Mouse (Mus musculus): ENCODE measurements around the gene Rab42.

GRCm38 (mm10) chr4:132305276-132305675, 2.1 kb upstream of the Rab42 start:
- TF ChIP-seq POLR2A (IDR thresholded peaks at IDR 0.05; ENCODE audit: borderline replicate concordance, insufficient read depth, low read length) (no peak), CTCF (IDR thresholded peaks at IDR 0.05; ENCODE audit: borderline replicate concordance, insufficient read depth, low read depth, low read length) (no peak)
